Mouse (Mus musculus) layer of hippocampus, postnatal 10 days (tissue): Measurements from ENCODE around the gene Cbln1. TPM values are rescaled to one million over a fixed set of nuclear protein-coding genes. Genes with fewer than 3 reads are reported as not detected.

Source experiments
- DNase-seq, 2 experiments: peaks; one replicate each; pipeline ENCODE4 v3.0.0; 2021; ENCODE audit warnings: low spot score in 2 of 2
- total RNA-seq, 2 experiments: library from RNA; stranded (reverse); gene quantifications; 2 replicates each; pipeline ENCODE4 v1.2.3; 2021

The Cbln1 gene
- total RNA-seq, 2 experiments from 2014 or later, result 15.0 to 20.9 TPM

- no peak for DNase-seq
Measured at GRCm38 (mm10) chr8:87469931-87470833, 2.2 kb downstream of the Cbln1 start.

GRCm38 (mm10) chr8:87468958-87469815, 3.2 kb downstream of the Cbln1 start:
- DNase-seq, result no peak

- no peak for DNase-seq
Measured at GRCm38 (mm10) chr8:87468416-87468957, 3.9 kb downstream of the Cbln1 start.

- no peak for DNase-seq
Measured at GRCm38 (mm10) chr8:87467906-87468305, 4.5 kb downstream of the Cbln1 start.

GRCm38 (mm10) chr8:87466936-87467602, 5.3 kb downstream of the Cbln1 start:
- no peak for DNase-seq

GRCm38 (mm10) chr8:87466335-87466734, 6.1 kb downstream of the Cbln1 start:
- no peak for DNase-seq

- DNase-seq, result no peak
Measured at GRCm38 (mm10) chr8:87464446-87464845, 8.0 kb downstream of the Cbln1 start.

- no peak for DNase-seq
Measured at GRCm38 (mm10) chr8:87461801-87462200, 10.6 kb downstream of the Cbln1 start.

GRCm38 (mm10) chr8:87456949-87457348, 15.5 kb downstream of the Cbln1 start:
- DNase-seq, result no peak

- DNase-seq, result no peak
Measured at GRCm38 (mm10) chr8:87452815-87453214, 19.6 kb downstream of the Cbln1 start.

GRCm38 (mm10) chr8:87451737-87452136, 20.7 kb downstream of the Cbln1 start:
- DNase-seq, result no peak

GRCm38 (mm10) chr8:87434592-87434991, 37.8 kb downstream of the Cbln1 start:
- no peak for DNase-seq

- no peak for DNase-seq
Measured at GRCm38 (mm10) chr8:87427188-87427587, 45.2 kb downstream of the Cbln1 start.

- no peak for DNase-seq
Measured at GRCm38 (mm10) chr8:87424706-87425105, 47.7 kb downstream of the Cbln1 start.

- DNase-seq, result no peak
Measured at GRCm38 (mm10) chr8:87421697-87422096, 50.7 kb downstream of the Cbln1 start.

Other genes with a start within 250 kb of the Cbln1 start
- not detected for gene 4933402J07Rik, start 91.2 kb upstream of the Cbln1 start, total RNA-seq